Mouse (Mus musculus): Measurements from ENCODE around the gene Slc2a6. TPM values are rescaled to one million over a fixed set of nuclear protein-coding genes. Genes with fewer than 3 reads are reported as not detected.

Gene Slc2a6
- polyA plus RNA-seq, 1 experiment = 17.5 TPM

DNA sequence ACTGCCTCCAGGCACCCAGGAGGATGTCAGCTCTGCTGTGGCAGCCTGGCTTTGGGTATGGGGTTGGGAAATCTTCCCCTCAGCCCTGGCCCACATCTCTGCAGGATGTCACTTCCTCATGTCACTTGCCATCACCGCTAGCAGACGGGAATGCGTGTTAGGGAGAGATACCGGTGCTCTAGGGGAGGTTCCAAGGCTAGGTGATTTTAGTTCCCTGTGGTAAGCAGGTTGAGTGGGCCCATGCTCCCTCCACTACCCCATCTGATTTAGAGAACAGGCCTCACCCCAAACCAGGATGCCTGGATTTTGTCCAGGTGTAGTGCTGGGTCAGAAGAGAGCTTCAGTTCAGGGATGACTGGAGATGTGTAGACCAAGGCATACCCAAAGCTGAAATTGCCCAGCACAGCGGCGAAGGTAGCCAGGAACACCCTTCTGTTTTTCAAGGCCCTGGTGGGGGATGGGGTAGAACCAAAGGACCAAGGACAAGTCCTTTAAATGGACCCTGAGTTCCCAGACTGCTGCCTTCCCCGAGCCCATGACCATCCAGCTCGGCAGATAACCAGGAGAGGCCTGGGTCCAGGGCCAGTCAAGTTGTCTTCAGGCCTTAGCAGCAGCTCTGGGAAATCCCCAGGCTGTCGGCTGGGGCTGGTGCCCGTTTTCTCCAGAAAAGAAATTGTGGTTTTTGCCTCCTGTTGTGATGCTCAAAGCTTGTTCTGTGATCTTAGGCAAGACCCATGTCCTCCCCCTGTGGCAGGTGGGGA lies 761 bp downstream of the Slc2a6 start:
- DNase-seq = no peak
- no peaks in the 10 kb centered on the region for H3K27me3 ChIP-seq (ENCODE audit: control insufficient read depth, insufficient read depth, low read length)
- no peak for TF ChIP-seq POLR2A (IDR thresholded peaks at IDR 0.05; ENCODE audit: control insufficient read depth, extremely low read depth, insufficient read depth, low read length, poor library complexity)
- TF ChIP-seq CTCF (IDR thresholded peaks at IDR 0.05; ENCODE audit: borderline replicate concordance, control insufficient read depth, extremely low read depth, insufficient read depth, low read length, poor library complexity) = no peak
- H3K4me3 ChIP-seq (ENCODE audit: control insufficient read depth, insufficient read depth, low read length) = no peak overlapping the region
- H3K4me1 ChIP-seq (replicated peaks; ENCODE audit: control insufficient read depth, insufficient read depth, low read length) = 0 out of 2 replicates have a peak, but pooled peaks cover 7% of the 10 kb centered on the region
- no peaks in the 10 kb centered on the region for H3K36me3 ChIP-seq (ENCODE audit: control insufficient read depth, insufficient read depth, low read length)
- WGBS = 57% methylated on average over 10 of the region's 10 CpGs
- no peak overlapping the region for H3K27ac ChIP-seq (ENCODE audit: control insufficient read depth, insufficient read depth, low read length)

DNA sequence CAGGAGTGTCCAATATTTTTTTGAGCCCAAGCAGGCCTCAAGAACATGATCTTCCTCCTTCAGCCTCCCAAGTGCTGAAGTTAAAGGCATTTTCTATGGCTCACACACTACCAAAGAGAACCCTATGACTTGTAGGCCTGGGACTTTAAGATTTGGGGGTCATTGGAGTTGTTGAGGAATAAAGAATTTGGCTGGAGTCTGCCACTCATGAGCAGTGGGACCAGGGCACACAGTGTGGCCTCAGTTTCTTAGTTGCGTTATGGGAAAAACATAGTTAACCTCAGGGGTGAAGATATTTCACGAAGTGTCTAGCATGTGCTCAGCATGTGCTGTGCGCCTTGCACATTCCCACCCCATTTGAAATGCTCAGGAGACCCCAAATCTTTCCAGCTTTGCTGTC lies 1.5 kb downstream of the Slc2a6 start:
- no peaks in the 10 kb centered on the region for H3K27me3 ChIP-seq (ENCODE audit: control insufficient read depth, insufficient read depth, low read length)
- no peak for DNase-seq
- no peak overlapping the region for H3K4me3 ChIP-seq (ENCODE audit: control insufficient read depth, insufficient read depth, low read length)
- no peak for TF ChIP-seq CTCF (IDR thresholded peaks at IDR 0.05; ENCODE audit: borderline replicate concordance, control insufficient read depth, extremely low read depth, insufficient read depth, low read length, poor library complexity)
- TF ChIP-seq POLR2A (IDR thresholded peaks at IDR 0.05; ENCODE audit: control insufficient read depth, extremely low read depth, insufficient read depth, low read length, poor library complexity) = no peak
- WGBS = 98% methylated on average over 3 of the region's 3 CpGs
- no peak overlapping the region for H3K27ac ChIP-seq (ENCODE audit: control insufficient read depth, insufficient read depth, low read length)
- 0 out of 2 replicates have a peak, but pooled peaks cover 7% of the 10 kb centered on the region for H3K4me1 ChIP-seq (replicated peaks; ENCODE audit: control insufficient read depth, insufficient read depth, low read length)
- no peaks in the 10 kb centered on the region for H3K36me3 ChIP-seq (ENCODE audit: control insufficient read depth, insufficient read depth, low read length)

DNA sequence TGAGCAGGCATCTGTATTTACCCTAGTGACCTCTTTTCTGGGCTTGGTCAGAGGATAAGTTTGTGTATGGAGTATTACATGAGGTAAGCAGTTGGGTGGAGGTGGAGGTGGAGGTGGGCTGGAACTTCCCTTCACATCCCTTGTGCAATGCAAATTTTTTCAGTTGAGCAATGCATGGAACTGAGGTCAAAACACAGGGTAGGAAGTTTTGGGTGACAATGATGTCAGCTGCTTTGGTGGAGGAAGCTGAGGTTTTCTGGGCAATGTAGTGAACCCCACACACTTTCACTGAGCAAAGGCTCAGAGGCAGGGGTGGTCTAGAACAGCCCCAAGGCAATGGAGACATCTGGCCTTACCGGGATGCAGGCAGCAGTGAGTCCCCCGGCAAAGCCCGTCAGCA lies 2.3 kb downstream of the Slc2a6 start:
- Histone ChIP-seq H3K36me3 (ENCODE audit: control insufficient read depth, insufficient read depth, low read length) (no peaks in the 10 kb centered on the region), H3K4me3 (ENCODE audit: control insufficient read depth, insufficient read depth, low read length) (no peak overlapping the region), H3K4me1 (replicated peaks; ENCODE audit: control insufficient read depth, insufficient read depth, low read length) (0 out of 2 replicates have a peak, but pooled peaks cover 7% of the 10 kb centered on the region), H3K27me3 (ENCODE audit: control insufficient read depth, insufficient read depth, low read length) (no peaks in the 10 kb centered on the region), H3K27ac (ENCODE audit: control insufficient read depth, insufficient read depth, low read length) (no peak overlapping the region)
- TF ChIP-seq CTCF (IDR thresholded peaks at IDR 0.05; ENCODE audit: borderline replicate concordance, control insufficient read depth, extremely low read depth, insufficient read depth, low read length, poor library complexity) = no peak
- TF ChIP-seq POLR2A (IDR thresholded peaks at IDR 0.05; ENCODE audit: control insufficient read depth, extremely low read depth, insufficient read depth, low read length, poor library complexity) = no peak
- 9% methylated on average over 3 of the region's 3 CpGs for WGBS
- DNase-seq = no peak

DNA sequence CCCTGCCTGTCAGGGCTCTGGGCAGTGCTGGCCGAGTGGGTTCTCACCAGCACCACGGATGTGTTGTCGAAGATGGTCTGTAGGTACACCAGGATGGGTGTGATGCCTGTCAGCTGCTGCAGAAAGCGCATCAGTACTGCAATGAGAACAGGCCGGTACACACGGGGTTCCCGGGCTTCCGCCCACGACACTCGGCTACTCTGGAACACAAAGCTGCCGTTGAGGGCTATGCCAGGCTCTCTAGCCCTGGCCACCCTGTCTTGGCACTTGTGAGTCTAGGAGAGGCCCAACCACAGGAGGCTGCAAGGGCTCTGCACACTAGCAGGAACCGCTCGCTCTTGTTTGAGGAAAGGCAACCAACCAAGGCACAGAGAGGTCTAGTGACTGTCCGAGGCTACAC lies 3.7 kb downstream of the Slc2a6 start:
- TF ChIP-seq POLR2A (IDR thresholded peaks at IDR 0.05; ENCODE audit: control insufficient read depth, extremely low read depth, insufficient read depth, low read length, poor library complexity) = no peak
- TF ChIP-seq CTCF (IDR thresholded peaks at IDR 0.05; ENCODE audit: borderline replicate concordance, control insufficient read depth, extremely low read depth, insufficient read depth, low read length, poor library complexity) = no peak
- Histone ChIP-seq H3K4me3 (ENCODE audit: control insufficient read depth, insufficient read depth, low read length) (no peak overlapping the region), H3K36me3 (ENCODE audit: control insufficient read depth, insufficient read depth, low read length) (no peaks in the 10 kb centered on the region), H3K27me3 (ENCODE audit: control insufficient read depth, insufficient read depth, low read length) (no peaks in the 10 kb centered on the region), H3K27ac (ENCODE audit: control insufficient read depth, insufficient read depth, low read length) (no peak overlapping the region), H3K4me1 (replicated peaks; ENCODE audit: control insufficient read depth, insufficient read depth, low read length) (0 out of 2 replicates have a peak, but pooled peaks cover 7% of the 10 kb centered on the region)
- DNase-seq = no peak
- WGBS = 91% methylated on average over 14 of the region's 14 CpGs

DNA sequence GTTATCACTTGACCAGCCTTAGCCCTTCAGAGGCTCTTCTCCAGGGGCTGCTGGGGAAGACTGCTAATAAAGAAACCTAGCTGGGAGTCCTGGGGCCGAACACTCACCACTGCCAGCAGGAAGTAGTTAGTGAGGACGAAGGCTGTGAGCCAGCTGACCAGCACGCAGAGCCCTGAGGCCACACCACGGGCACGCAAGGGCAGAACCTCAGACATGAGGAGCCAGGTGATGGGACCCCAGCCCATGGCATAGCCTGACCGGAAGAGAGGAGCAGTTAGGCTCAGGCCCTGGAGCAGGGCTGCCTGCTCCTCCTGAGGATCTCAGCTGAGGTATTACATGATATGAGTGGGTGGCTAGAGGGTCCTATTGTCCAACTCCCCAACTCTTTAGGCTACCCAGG lies 5.2 kb downstream of the Slc2a6 start:
- WGBS = 88% methylated on average over 6 of the region's 6 CpGs
- TF ChIP-seq CTCF (IDR thresholded peaks at IDR 0.05; ENCODE audit: borderline replicate concordance, control insufficient read depth, extremely low read depth, insufficient read depth, low read length, poor library complexity) = no peak
- TF ChIP-seq POLR2A (IDR thresholded peaks at IDR 0.05; ENCODE audit: control insufficient read depth, extremely low read depth, insufficient read depth, low read length, poor library complexity) = no peak
- Histone ChIP-seq H3K36me3 (ENCODE audit: control insufficient read depth, insufficient read depth, low read length) (no peaks in the 10 kb centered on the region), H3K4me1 (replicated peaks; ENCODE audit: control insufficient read depth, insufficient read depth, low read length) (0 out of 2 replicates have a peak, but pooled peaks cover 5% of the 10 kb centered on the region), H3K4me3 (ENCODE audit: control insufficient read depth, insufficient read depth, low read length) (no peak overlapping the region), H3K27me3 (ENCODE audit: control insufficient read depth, insufficient read depth, low read length) (no peaks in the 10 kb centered on the region), H3K27ac (ENCODE audit: control insufficient read depth, insufficient read depth, low read length) (no peak overlapping the region)
- no peak for DNase-seq

DNA sequence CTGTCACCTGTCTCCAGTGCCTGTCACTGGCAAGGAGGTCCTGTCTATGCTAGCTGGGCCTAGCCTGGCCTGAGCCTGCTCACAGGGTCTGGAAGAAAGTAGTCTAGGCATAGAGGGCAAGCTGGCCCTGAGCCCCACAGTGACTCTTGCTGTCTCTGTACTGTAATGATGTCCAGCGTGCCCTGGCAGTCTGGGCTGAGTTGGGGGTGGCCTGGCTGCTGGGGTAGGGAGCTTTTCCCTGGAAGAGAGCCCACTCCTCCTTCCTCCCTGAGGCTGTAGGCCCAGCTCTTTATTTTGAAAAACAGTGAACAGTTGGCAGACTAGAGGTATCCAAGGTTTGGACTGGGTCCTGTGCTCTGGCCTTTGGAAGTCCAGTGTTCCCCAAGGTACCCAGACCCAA lies 6.7 kb downstream of the Slc2a6 start:
- DNase-seq = no peak
- Histone ChIP-seq H3K4me1 (replicated peaks; ENCODE audit: control insufficient read depth, insufficient read depth, low read length) (no peaks in the 10 kb centered on the region), H3K27ac (ENCODE audit: control insufficient read depth, insufficient read depth, low read length) (no peak overlapping the region), H3K36me3 (ENCODE audit: control insufficient read depth, insufficient read depth, low read length) (peaks cover 9% of the 10 kb centered on the region), H3K4me3 (ENCODE audit: control insufficient read depth, insufficient read depth, low read length) (no peak overlapping the region), H3K27me3 (ENCODE audit: control insufficient read depth, insufficient read depth, low read length) (no peaks in the 10 kb centered on the region)
- 95% methylated on average over 1 of the region's 1 CpGs for WGBS
- TF ChIP-seq CTCF (IDR thresholded peaks at IDR 0.05; ENCODE audit: borderline replicate concordance, control insufficient read depth, extremely low read depth, insufficient read depth, low read length, poor library complexity) (no peak), POLR2A (IDR thresholded peaks at IDR 0.05; ENCODE audit: control insufficient read depth, extremely low read depth, insufficient read depth, low read length, poor library complexity) (no peak)
